Mouse (Mus musculus) adrenal gland, postnatal 14 days (tissue): Measurements from ENCODE around the gene Dnaic2. TPM values are rescaled to one million over a fixed set of nuclear protein-coding genes. Genes with fewer than 3 reads are reported as not detected.

Experiments
- DNase-seq: peaks from one replicate; pipeline ENCODE4 v3.0.0; 2021; ENCODE audit warnings: mixed read lengths
- total RNA-seq: library from RNA; stranded (reverse); gene quantifications from 2 replicates; pipeline ENCODE4 v1.2.3, GENCODE M21; 2021

Gene Dnaic2
- total RNA-seq, 1 experiment from 2014 or later, result 0.44 TPM

GRCm38 (mm10) chr11:114747564-114748138 lies 20.4 kb downstream of the Dnaic2 start:
- DNase-seq, result no peak

- DNase-seq, result peak; percentile 85
Measured at GRCm38 (mm10) chr11:114764820-114765818, 37.9 kb downstream of the Dnaic2 start, which contains the start of gene Kif19a. TSS of gene Kif19a (plus strand) at chr11:114765388.

- DNase-seq, result no peak
Measured at GRCm38 (mm10) chr11:114769911-114770310, 42.7 kb downstream of the Dnaic2 start.

GRCm38 (mm10) chr11:114771896-114772295 lies 44.7 kb downstream of the Dnaic2 start:
- DNase-seq, result no peak

- DNase-seq, result peak; percentile 31
Measured at GRCm38 (mm10) chr11:114780076-114780475, 52.9 kb downstream of the Dnaic2 start.

- DNase-seq, result no peak
Measured at GRCm38 (mm10) chr11:114785892-114786291, 58.7 kb downstream of the Dnaic2 start.

- peak; percentile 18 for DNase-seq
Measured at GRCm38 (mm10) chr11:114786326-114786725, 59.1 kb downstream of the Dnaic2 start.

GRCm38 (mm10) chr11:114787611-114788010 lies 60.4 kb downstream of the Dnaic2 start:
- DNase-seq, result no peak

- peak; percentile 91 for DNase-seq
Measured at GRCm38 (mm10) chr11:114789061-114789714, 62.0 kb downstream of the Dnaic2 start.

GRCm38 (mm10) chr11:114789716-114790115 lies 62.5 kb downstream of the Dnaic2 start:
- DNase-seq, result no peak

- no peak for DNase-seq
Measured at GRCm38 (mm10) chr11:114790171-114790570, 63.0 kb downstream of the Dnaic2 start.

GRCm38 (mm10) chr11:114790841-114791240 lies 63.6 kb downstream of the Dnaic2 start:
- no peak for DNase-seq

GRCm38 (mm10) chr11:114791351-114791889 lies 64.2 kb downstream of the Dnaic2 start:
- DNase-seq, result no peak

GRCm38 (mm10) chr11:114791891-114792411 lies 64.7 kb downstream of the Dnaic2 start:
- peak; percentile 22 for DNase-seq

GRCm38 (mm10) chr11:114792931-114793494 lies 65.8 kb downstream of the Dnaic2 start:
- no peak for DNase-seq

- no peak for DNase-seq
Measured at GRCm38 (mm10) chr11:114793868-114794545, 66.8 kb downstream of the Dnaic2 start.

- DNase-seq, result no peak
Measured at GRCm38 (mm10) chr11:114794691-114795090, 67.5 kb downstream of the Dnaic2 start.

- peak; percentile 47 for DNase-seq
Measured at GRCm38 (mm10) chr11:114795231-114795746, 68.1 kb downstream of the Dnaic2 start.

GRCm38 (mm10) chr11:114795848-114796322 lies 68.7 kb downstream of the Dnaic2 start, which contains the start of gene Btbd17:
TSS of gene Btbd17 (minus strand) at chr11:114795945.
- DNase-seq, result no peak

- no peak for DNase-seq
Measured at GRCm38 (mm10) chr11:114797176-114797575, 70.0 kb downstream of the Dnaic2 start.

GRCm38 (mm10) chr11:114797981-114798380 lies 70.8 kb downstream of the Dnaic2 start:
- no peak for DNase-seq
